Mouse (Mus musculus): ENCODE data around the gene Nploc4.

GRCm38 (mm10) chr11:120362891-120363290, 74.6 kb downstream of the Nploc4 start:
- TF ChIP-seq CHD2 (IDR thresholded peaks at IDR 0.05; ENCODE audit: low read length), result no peak
- no peak for TF ChIP-seq POLR2A (IDR thresholded peaks at IDR 0.05; ENCODE audit: low read depth, low read length)
- TF ChIP-seq CTCF (conservative IDR thresholded peaks at IDR 0.05 in 1 of 2, IDR thresholded peaks at IDR 0.05 in 1 of 2; ENCODE audit: low read depth in 2 of 2, low read length in 2 of 2), result no peak
- no peak for TF ChIP-seq E2F4 (IDR thresholded peaks at IDR 0.05; ENCODE audit: insufficient replicate concordance, low read depth, low read length)
- no peak for TF ChIP-seq NELFE (IDR thresholded peaks at IDR 0.05; ENCODE audit: low read depth, low read length)
- no peak for TF ChIP-seq MYC (IDR thresholded peaks at IDR 0.05; ENCODE audit: low read depth, low read length)
- no peak for TF ChIP-seq HCFC1 (IDR thresholded peaks at IDR 0.05; ENCODE audit: low read depth, low read length)
- no peak for TF ChIP-seq SMC3 (IDR thresholded peaks at IDR 0.05; ENCODE audit: low read depth, low read length)

Data from CH12.LX (cell line).